Mouse (Mus musculus) spleen, adult 2 months (tissue): ENCODE results near the gene Sytl3.

Experiments
- CTCF ChIP-seq: fragments of 200-500 bp; IDR thresholded peaks from 2 replicates; pipeline ENCODE4 v1.5.1; 2011; ENCODE audit warnings: mild to moderate bottlenecking, inconsistent platforms; ENCODE audit not compliant: insufficient read depth, insufficient read length, insufficient replicate concordance; ENCODE audit errors: extremely low read depth
- POLR2A ChIP-seq: fragments of 200-500 bp; IDR thresholded peaks from 2 replicates; pipeline ENCODE4 v1.6.1; 2011; ENCODE audit warnings: low read depth, low read length, inconsistent platforms

DNA sequence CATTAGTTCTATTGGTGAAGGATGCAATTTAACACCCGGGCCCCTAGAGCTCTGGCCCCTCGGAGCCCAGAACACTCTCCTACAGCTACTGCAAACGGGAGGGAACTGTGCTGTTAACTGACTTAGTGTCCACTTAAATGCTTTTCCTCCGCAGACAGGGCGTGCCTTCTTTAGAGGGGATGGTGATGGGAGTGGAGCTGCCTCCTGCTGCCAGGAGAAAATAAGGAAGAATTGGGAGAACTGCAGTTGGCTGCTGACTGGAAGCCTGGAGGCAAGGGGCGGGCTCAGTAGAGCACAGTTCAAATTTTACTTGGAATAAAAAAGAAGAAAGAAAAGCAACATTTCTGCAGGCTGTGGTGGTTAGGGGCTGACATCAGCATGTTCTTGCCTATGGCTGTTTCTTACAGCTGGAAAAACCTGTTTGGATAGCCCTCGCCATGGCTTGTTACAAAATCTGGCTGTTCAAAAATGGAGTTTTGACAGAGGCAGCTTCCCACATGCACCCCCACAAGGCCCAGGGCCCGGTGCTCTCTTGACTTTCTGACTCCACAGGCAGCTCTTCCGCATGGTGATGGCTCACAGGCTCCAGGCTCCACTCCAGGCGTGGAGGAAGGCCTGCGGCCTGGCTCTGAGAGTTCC, 92.4 kb downstream of the Sytl3 start:
- TF ChIP-seq POLR2A (no peak), CTCF (no peak)
